Comparison of ENCODE assay signal across 13 mouse cellular contexts in genomic region chr15:83523196-83523595, GRCm38 (mm10). TPM values are rescaled to one million over a fixed set of nuclear protein-coding genes. Genes with fewer than 3 reads are reported as not detected.
DNase-seq lines count a peak whose midpoint lies in the region; ATAC-seq and TF ChIP-seq lines count a peak whose summit lies in the region.
"Had no signal": no experiment of that assay in that cellular context is flagged by ENCODE, and none has a peak within 500 bp of the region (broad histone marks: within the 10 kb centered on the region; RNA-seq: fewer than 3 reads in every experiment).

No protein-coding gene starts in this region.

- no peak for ATAC-seq in forebrain, embryonic 11.5 days (replicated peaks; ENCODE audit: low FRiP score)
- no peak for ATAC-seq in midbrain, embryonic 12.5 days (ENCODE audit: low FRiP score, low read depth)
- ATAC-seq in midbrain, embryonic 15.5 days (replicated peaks): no peak
- no peak for ATAC-seq in hindbrain, embryonic 14.5 days (ENCODE audit: low FRiP score)
- no peak for ATAC-seq in granulocyte monocyte progenitor cell, adult 5-6 weeks (replicated peaks; ENCODE audit: poor library complexity, severe bottlenecking)

- H3K9ac ChIP-seq in forebrain, embryonic 11.5 days (ENCODE audit: low read length): no peak overlapping the region
- H3K9ac ChIP-seq in midbrain, embryonic 12.5 days (replicated peaks): 0 out of 2 replicates have a peak overlapping the region, but pooled peaks have one; percentile 29
- H3K9ac ChIP-seq in midbrain, embryonic 15.5 days: no peak overlapping the region
- peak overlapping the region; percentile 61 for H3K9ac ChIP-seq in heart, adult 2 months (ENCODE audit: low read depth, low read length)
- H3K9ac ChIP-seq in hindbrain, embryonic 14.5 days: 0 out of 2 replicates have a peak overlapping the region, but pooled peaks have one; percentile 8
- H3K9ac ChIP-seq: liver, embryonic 14.5 days had no signal

- no peaks in the 10 kb centered on the region for H3K9me3 ChIP-seq in forebrain, embryonic 10.5 days
- H3K9me3 ChIP-seq in forebrain, embryonic 11.5 days (ENCODE audit: control insufficient read depth, low read length): no peaks in the 10 kb centered on the region
- no peaks in the 10 kb centered on the region for H3K9me3 ChIP-seq in midbrain, embryonic 12.5 days
- no peaks in the 10 kb centered on the region for H3K9me3 ChIP-seq in midbrain, embryonic 15.5 days
- no peaks in the 10 kb centered on the region for H3K9me3 ChIP-seq in hindbrain, embryonic 14.5 days (ENCODE audit: control insufficient read depth, low read length)

- TF ChIP-seq CTCF in heart, adult 2 months (IDR thresholded peaks at IDR 0.05): no peak

- no peak overlapping the region for H3K4me2 ChIP-seq in forebrain, embryonic 11.5 days (ENCODE audit: low read depth, low read length, severe bottlenecking)
- no peak overlapping the region for H3K4me2 ChIP-seq in midbrain, embryonic 12.5 days (replicated peaks)
- H3K4me2 ChIP-seq in midbrain, embryonic 15.5 days: no peak overlapping the region
- H3K4me2 ChIP-seq in hindbrain, embryonic 14.5 days (replicated peaks): no peak overlapping the region

- no peaks in the 10 kb centered on the region for H3K36me3 ChIP-seq in forebrain, embryonic 10.5 days (replicated peaks)
- no peaks in the 10 kb centered on the region for H3K36me3 ChIP-seq in forebrain, embryonic 11.5 days (ENCODE audit: control insufficient read depth, insufficient read depth, low read length)
- no peaks in the 10 kb centered on the region for H3K36me3 ChIP-seq in midbrain, embryonic 12.5 days
- H3K36me3 ChIP-seq in midbrain, embryonic 15.5 days (replicated peaks): no peaks in the 10 kb centered on the region
- H3K36me3 ChIP-seq in heart, adult 2 months (ENCODE audit: control insufficient read depth, insufficient read depth, low read length): no peaks in the 10 kb centered on the region
- H3K36me3 ChIP-seq in hindbrain, embryonic 14.5 days (replicated peaks; ENCODE audit: control insufficient read depth, insufficient read depth): no peaks in the 10 kb centered on the region

- TF ChIP-seq POLR2A in heart, adult 2 months (IDR thresholded peaks at IDR 0.05; ENCODE audit: insufficient read depth, low read depth, low read length): peak; percentile 51; the same call in 1 of the 2 replicates

- no peak for DNase-seq in forebrain, embryonic 10.5 days (ENCODE audit: extremely low spot score, low spot score)
- DNase-seq in forebrain, embryonic 11.5 days (ENCODE audit: low spot score): no peak
- peak; percentile 46 to 55 for DNase-seq in heart, adult 2 months
- DNase-seq in hindbrain, embryonic 14.5 days (ENCODE audit: low spot score): no peak
- no peak for DNase-seq in thymus, adult 18-20 months
- DNase-seq: B cell, adult 2 months; cerebellum, postnatal 25 days; thymus, postnatal 25 days had no signal

- 0 out of 2 replicates have a peak overlapping the region, but pooled peaks have one; percentile 27 for H3K27ac ChIP-seq in forebrain, embryonic 10.5 days
- no peak overlapping the region for H3K27ac ChIP-seq in forebrain, embryonic 11.5 days (ENCODE audit: low read depth, low read length)
- H3K27ac ChIP-seq in midbrain, embryonic 12.5 days (replicated peaks): peak overlapping the region; percentile 52; the same call in 1 of the 2 replicates
- H3K27ac ChIP-seq in midbrain, embryonic 15.5 days: no peak overlapping the region
- peak overlapping the region; percentile 91 for H3K27ac ChIP-seq in heart, adult 2 months
- H3K27ac ChIP-seq in hindbrain, embryonic 14.5 days: no peak overlapping the region
- H3K27ac ChIP-seq: liver, embryonic 14.5 days had no signal

- peaks cover 51% of the 10 kb centered on the region for H3K4me1 ChIP-seq in forebrain, embryonic 10.5 days
- peaks cover 11% of the 10 kb centered on the region; the same call in 1 of the 2 replicates for H3K4me1 ChIP-seq in forebrain, embryonic 11.5 days (replicated peaks; ENCODE audit: control insufficient read depth, insufficient read depth, low read length)
- H3K4me1 ChIP-seq in midbrain, embryonic 12.5 days: peaks cover 23% of the 10 kb centered on the region
- H3K4me1 ChIP-seq in midbrain, embryonic 15.5 days: peaks cover 28% of the 10 kb centered on the region
- H3K4me1 ChIP-seq in heart, adult 2 months (ENCODE audit: control insufficient read depth, insufficient read depth, low read length): peaks cover 4% of the 10 kb centered on the region
- H3K4me1 ChIP-seq in hindbrain, embryonic 14.5 days (replicated peaks; ENCODE audit: control insufficient read depth, insufficient read depth, low read length): peaks cover 10% of the 10 kb centered on the region; the same call in 1 of the 2 replicates

- peak; percentile 75; the same call in 1 of the 2 replicates for TF ChIP-seq EP300 in heart, adult 2 months (IDR thresholded peaks at IDR 0.05; ENCODE audit: insufficient read depth, low read depth, low read length)

- H3K27me3 ChIP-seq in forebrain, embryonic 10.5 days (ENCODE audit: poor library complexity, severe bottlenecking): peaks cover 59% of the 10 kb centered on the region
- H3K27me3 ChIP-seq in forebrain, embryonic 11.5 days (ENCODE audit: control insufficient read depth, insufficient read depth, low read length): peaks cover 26% of the 10 kb centered on the region
- peaks cover 44% of the 10 kb centered on the region for H3K27me3 ChIP-seq in midbrain, embryonic 12.5 days
- peaks cover 31% of the 10 kb centered on the region for H3K27me3 ChIP-seq in midbrain, embryonic 15.5 days (replicated peaks)
- H3K27me3 ChIP-seq in heart, adult 2 months (ENCODE audit: control insufficient read depth, insufficient read depth, low read length): no peaks in the 10 kb centered on the region
- H3K27me3 ChIP-seq in hindbrain, embryonic 14.5 days (ENCODE audit: control insufficient read depth, insufficient read depth, low read length): peaks cover 31% of the 10 kb centered on the region

- intact Hi-C loops in heart, adult 2 months (cut with DNase I): no loop called here

- H3K4me3 ChIP-seq in forebrain, embryonic 10.5 days: no peak overlapping the region
- H3K4me3 ChIP-seq in forebrain, embryonic 11.5 days (ENCODE audit: low read depth, low read length): no peak overlapping the region
- H3K4me3 ChIP-seq in midbrain, embryonic 12.5 days: no peak overlapping the region
- H3K4me3 ChIP-seq in midbrain, embryonic 15.5 days: no peak overlapping the region
- no peak overlapping the region for H3K4me3 ChIP-seq in heart, adult 2 months
- H3K4me3 ChIP-seq in hindbrain, embryonic 14.5 days (replicated peaks; ENCODE audit: low read length): no peak overlapping the region

- 21% methylated on average over 7 of the region's 7 CpGs for WGBS in forebrain, embryonic 10.5 days
- 24% methylated on average over 7 of the region's 7 CpGs for WGBS in forebrain, embryonic 11.5 days
- WGBS in midbrain, embryonic 12.5 days: 31% methylated on average over 7 of the region's 7 CpGs
- 21% methylated on average over 7 of the region's 7 CpGs for WGBS in midbrain, embryonic 15.5 days
- 14% methylated on average over 7 of the region's 7 CpGs for WGBS in heart, adult 2 months
- WGBS in hindbrain, embryonic 14.5 days: 11% methylated on average over 7 of the region's 7 CpGs

- H3K79me2 ChIP-seq in heart, adult 2 months (replicated peaks; ENCODE audit: control insufficient read depth, insufficient read depth, low read length): peaks cover 2% of the 10 kb centered on the region; the same call in 1 of the 2 replicates

RNA-seq across cellular contexts. Expression of gene Bik, which starts 3.5 kb away (rescaled TPM):
- polyA plus RNA-seq in forebrain, embryonic 10.5 days (2016; fragmentation: Nextera tagmentation; extraction: Ambion mirVana): 2.1 and 2.3 TPM in 2 replicates
- 2.3 and 2.5 TPM in 2 replicates for polyA plus RNA-seq in forebrain, embryonic 11.5 days (2014; fragmentation: Nextera tagmentation; extraction: Ambion mirVana)
- 1.9 TPM in 2 replicates for polyA plus RNA-seq in midbrain, embryonic 12.5 days (2016; fragmentation: Nextera tagmentation; extraction: Ambion mirVana)
- polyA plus RNA-seq in midbrain, embryonic 15.5 days (2015; fragmentation: Nextera tagmentation; extraction: Ambion mirVana): 0.30 and 0.56 TPM in 2 replicates
- 10 to 100 TPM in 1 of 2 experiments, 1 to 10 TPM in 1; 8.3 to 10.9 TPM for total RNA-seq in heart, adult 2 months (2021)
- 11.7 and 21.8 TPM in 2 replicates for polyA plus RNA-seq in heart, adult 2 months (2012; rRNA removed)
- polyA plus RNA-seq in hindbrain, embryonic 14.5 days (2014; fragmentation: Nextera tagmentation; extraction: Ambion mirVana): 0.84 and 1.1 TPM in 2 replicates
- total RNA-seq in granulocyte monocyte progenitor cell, adult 5-6 weeks (2014; fragmentation: Nextera tagmentation): not detected in 2 replicates
- total RNA-seq in granulocyte monocyte progenitor cell, adult 5-6 weeks (2017): not detected in 2 replicates
- total RNA-seq: layer of hippocampus, postnatal 10 days had no signal

RNA-seq across cellular contexts. Expression of gene Ttll1, which starts 12.5 kb away (rescaled TPM):
- polyA plus RNA-seq in forebrain, embryonic 10.5 days (2016; fragmentation: Nextera tagmentation; extraction: Ambion mirVana): 33.3 and 33.7 TPM in 2 replicates
- 35.3 and 35.4 TPM in 2 replicates for polyA plus RNA-seq in forebrain, embryonic 11.5 days (2014; fragmentation: Nextera tagmentation; extraction: Ambion mirVana)
- polyA plus RNA-seq in midbrain, embryonic 12.5 days (2016; fragmentation: Nextera tagmentation; extraction: Ambion mirVana): 63.2 and 65.9 TPM in 2 replicates
- 123 and 125 TPM in 2 replicates for polyA plus RNA-seq in midbrain, embryonic 15.5 days (2015; fragmentation: Nextera tagmentation; extraction: Ambion mirVana)
- total RNA-seq in heart, adult 2 months (2021): 10 to 100 TPM; 52.1 to 62.9 TPM
- polyA plus RNA-seq in heart, adult 2 months (2012; rRNA removed): 37.6 and 41.3 TPM in 2 replicates
- polyA plus RNA-seq in hindbrain, embryonic 14.5 days (2014; fragmentation: Nextera tagmentation; extraction: Ambion mirVana): 59.5 and 74.7 TPM in 2 replicates
- total RNA-seq in granulocyte monocyte progenitor cell, adult 5-6 weeks (2014; fragmentation: Nextera tagmentation): 5.3 and 9.0 TPM in 2 replicates
- total RNA-seq in granulocyte monocyte progenitor cell, adult 5-6 weeks (2017): 2.8 and 4.6 TPM in 2 replicates

RNA-seq across cellular contexts. Expression of gene Tspo, which starts 40.2 kb away (rescaled TPM):
- polyA plus RNA-seq in forebrain, embryonic 10.5 days (2016; fragmentation: Nextera tagmentation; extraction: Ambion mirVana): 37.9 and 40.2 TPM in 2 replicates
- 28.4 and 33.0 TPM in 2 replicates for polyA plus RNA-seq in forebrain, embryonic 11.5 days (2014; fragmentation: Nextera tagmentation; extraction: Ambion mirVana)
- 13.5 and 22.0 TPM in 2 replicates for polyA plus RNA-seq in midbrain, embryonic 12.5 days (2016; fragmentation: Nextera tagmentation; extraction: Ambion mirVana)
- polyA plus RNA-seq in midbrain, embryonic 15.5 days (2015; fragmentation: Nextera tagmentation; extraction: Ambion mirVana): 8.1 and 12.0 TPM in 2 replicates
- total RNA-seq in heart, adult 2 months (2021): 10 to 100 TPM; 61.2 to 61.8 TPM
- 101 and 154 TPM in 2 replicates for polyA plus RNA-seq in heart, adult 2 months (2012; rRNA removed)
- polyA plus RNA-seq in hindbrain, embryonic 14.5 days (2014; fragmentation: Nextera tagmentation; extraction: Ambion mirVana): 10.0 and 12.2 TPM in 2 replicates
- total RNA-seq in granulocyte monocyte progenitor cell, adult 5-6 weeks (2014; fragmentation: Nextera tagmentation): 204 and 312 TPM in 2 replicates
- 119 and 155 TPM in 2 replicates for total RNA-seq in granulocyte monocyte progenitor cell, adult 5-6 weeks (2017)

RNA-seq across cellular contexts. Expression of gene Mcat, which starts 40.4 kb away (rescaled TPM):
- polyA plus RNA-seq in forebrain, embryonic 10.5 days (2016; fragmentation: Nextera tagmentation; extraction: Ambion mirVana): 47.2 and 48.3 TPM in 2 replicates
- 45.7 and 53.1 TPM in 2 replicates for polyA plus RNA-seq in forebrain, embryonic 11.5 days (2014; fragmentation: Nextera tagmentation; extraction: Ambion mirVana)
- 40.6 and 45.3 TPM in 2 replicates for polyA plus RNA-seq in midbrain, embryonic 12.5 days (2016; fragmentation: Nextera tagmentation; extraction: Ambion mirVana)
- 32.0 and 33.5 TPM in 2 replicates for polyA plus RNA-seq in midbrain, embryonic 15.5 days (2015; fragmentation: Nextera tagmentation; extraction: Ambion mirVana)
- total RNA-seq in heart, adult 2 months (2021): 10 to 100 TPM; 38.7 to 40.8 TPM
- 32.2 and 41.4 TPM in 2 replicates for polyA plus RNA-seq in heart, adult 2 months (2012; rRNA removed)
- 33.2 and 37.6 TPM in 2 replicates for polyA plus RNA-seq in hindbrain, embryonic 14.5 days (2014; fragmentation: Nextera tagmentation; extraction: Ambion mirVana)
- 10.8 and 15.3 TPM in 2 replicates for total RNA-seq in granulocyte monocyte progenitor cell, adult 5-6 weeks (2014; fragmentation: Nextera tagmentation)
- total RNA-seq in granulocyte monocyte progenitor cell, adult 5-6 weeks (2017): 14.8 and 21.1 TPM in 2 replicates

RNA-seq across cellular contexts. Expression of gene Pacsin2, which starts 58.8 kb away (rescaled TPM):
- 55.4 and 57.8 TPM in 2 replicates for polyA plus RNA-seq in forebrain, embryonic 10.5 days (2016; fragmentation: Nextera tagmentation; extraction: Ambion mirVana)
- 48.2 and 50.5 TPM in 2 replicates for polyA plus RNA-seq in forebrain, embryonic 11.5 days (2014; fragmentation: Nextera tagmentation; extraction: Ambion mirVana)
- polyA plus RNA-seq in midbrain, embryonic 12.5 days (2016; fragmentation: Nextera tagmentation; extraction: Ambion mirVana): 43.1 and 43.6 TPM in 2 replicates
- 24.8 and 25.5 TPM in 2 replicates for polyA plus RNA-seq in midbrain, embryonic 15.5 days (2015; fragmentation: Nextera tagmentation; extraction: Ambion mirVana)
- 100 to 1,000 TPM; 200 to 246 TPM for total RNA-seq in heart, adult 2 months (2021)
- polyA plus RNA-seq in heart, adult 2 months (2012; rRNA removed): 111 and 169 TPM in 2 replicates
- 20.5 and 21.5 TPM in 2 replicates for polyA plus RNA-seq in hindbrain, embryonic 14.5 days (2014; fragmentation: Nextera tagmentation; extraction: Ambion mirVana)
- total RNA-seq in granulocyte monocyte progenitor cell, adult 5-6 weeks (2014; fragmentation: Nextera tagmentation): 43.3 and 56.8 TPM in 2 replicates
- total RNA-seq in granulocyte monocyte progenitor cell, adult 5-6 weeks (2017): 65.2 and 91.1 TPM in 2 replicates

Comparison
In these comparisons a context has a peak if more than half of its experiments do, and no peak if none do; other contexts are left out.
1. H3K27ac ChIP-seq: peak in forebrain, embryonic 10.5 days (single experiment), midbrain, embryonic 12.5 days (single experiment) and heart, adult 2 months (single experiment); none in forebrain, embryonic 11.5 days (single experiment), midbrain, embryonic 15.5 days (single experiment) and hindbrain, embryonic 14.5 days (single experiment).
2. H3K9ac ChIP-seq: peak in midbrain, embryonic 12.5 days (single experiment), heart, adult 2 months (single experiment) and hindbrain, embryonic 14.5 days (single experiment); none in forebrain, embryonic 11.5 days (single experiment) and midbrain, embryonic 15.5 days (single experiment).
3. DNase-seq: peak in heart, adult 2 months (2 of 2); none in forebrain, embryonic 10.5 days (single experiment), forebrain, embryonic 11.5 days (single experiment), hindbrain, embryonic 14.5 days (single experiment) and thymus, adult 18-20 months (0 of 2).